Mouse (Mus musculus): ENCODE results near the gene Carnmt1.

GRCm38 (mm10) chr19:18649955-18650354 is 20.6 kb upstream of the Carnmt1 start:
- TF ChIP-seq CTCF (IDR thresholded peaks at IDR 0.05; ENCODE audit: low read depth, low read length) (no peak), POLR2A (IDR thresholded peaks at IDR 0.05; ENCODE audit: borderline replicate concordance, low read depth, low read length) (no peak)

Measured in bone marrow macrophage, adult 2 months (primary cell).